Mouse (Mus musculus) gonadal fat pad, adult 2 months (tissue): ENCODE data around the gene Pop7. TPM values are rescaled to one million over a fixed set of nuclear protein-coding genes. Genes with fewer than 3 reads are reported as not detected.

ENCODE experiments used
- DNase-seq: peaks from one replicate; pipeline ENCODE4 v3.0.0-alpha.2; 2012; ENCODE audit warnings: low read depth
- polyA plus RNA-seq: library from polyadenylated mRNA; depleted of rRNA; stranded (reverse); fragments of >200 nt; gene quantifications from 2 replicates; pipeline ENCODE4 v1.2.3, GENCODE M21; 2012

The Pop7 gene
- polyA plus RNA-seq, 1 experiment = 48.9 TPM

DNA sequence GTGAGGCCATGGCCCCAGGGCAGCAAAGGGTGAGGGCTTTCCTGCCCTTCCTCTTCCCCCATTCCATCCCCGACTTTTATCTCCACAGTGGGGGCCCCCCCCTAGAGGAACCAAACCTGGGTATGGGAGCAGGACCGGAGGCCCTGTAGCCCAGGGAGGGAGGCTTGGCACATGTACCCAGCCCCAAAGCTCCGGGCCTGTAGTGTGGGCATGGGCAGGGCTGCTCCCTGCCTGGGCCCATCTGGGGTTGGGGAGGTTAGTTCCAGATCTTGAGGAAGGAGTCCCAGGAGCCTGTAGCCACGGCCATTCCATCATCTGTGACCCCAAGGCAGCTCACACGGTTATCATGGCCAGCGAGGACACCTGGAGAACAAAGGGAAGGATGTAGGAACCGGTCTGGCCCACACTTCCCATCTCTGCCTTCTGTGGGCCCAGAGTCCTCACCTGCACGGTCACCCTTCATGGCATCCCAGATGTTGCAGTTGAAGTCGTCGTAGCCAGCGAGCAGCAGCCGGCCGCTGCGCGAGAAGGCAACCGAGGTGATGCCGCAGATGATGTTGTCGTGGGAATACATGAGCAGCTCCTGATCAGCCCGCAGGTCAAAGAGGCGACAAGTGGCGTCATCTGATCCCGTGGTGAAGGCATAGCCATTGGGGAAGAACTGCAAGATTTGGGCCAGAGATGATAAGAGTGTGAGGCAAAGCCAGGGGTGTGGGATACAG is 26.1 kb upstream of the Pop7 start:
- DNase-seq = no peak

DNA sequence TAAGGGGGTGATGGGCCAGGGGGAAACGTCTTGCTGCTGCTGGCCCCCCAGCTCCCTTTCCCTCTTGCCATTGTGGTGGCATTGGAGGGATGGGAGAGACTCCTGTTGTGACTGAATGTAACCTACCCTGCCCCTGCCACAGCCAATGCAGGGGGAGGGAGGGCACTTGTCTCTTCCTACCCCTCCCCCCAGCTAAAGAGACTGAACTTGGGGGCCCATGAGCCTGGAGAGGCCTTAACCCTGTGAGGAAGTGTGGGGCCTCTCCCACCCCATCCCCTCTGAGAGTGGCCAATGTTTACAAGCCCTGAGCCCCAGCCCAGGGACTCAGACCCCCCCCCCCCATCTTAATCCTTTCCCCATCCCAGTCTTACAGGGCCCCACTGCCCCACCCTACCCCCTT is 25.1 kb upstream of the Pop7 start:
- no peak for DNase-seq

DNA sequence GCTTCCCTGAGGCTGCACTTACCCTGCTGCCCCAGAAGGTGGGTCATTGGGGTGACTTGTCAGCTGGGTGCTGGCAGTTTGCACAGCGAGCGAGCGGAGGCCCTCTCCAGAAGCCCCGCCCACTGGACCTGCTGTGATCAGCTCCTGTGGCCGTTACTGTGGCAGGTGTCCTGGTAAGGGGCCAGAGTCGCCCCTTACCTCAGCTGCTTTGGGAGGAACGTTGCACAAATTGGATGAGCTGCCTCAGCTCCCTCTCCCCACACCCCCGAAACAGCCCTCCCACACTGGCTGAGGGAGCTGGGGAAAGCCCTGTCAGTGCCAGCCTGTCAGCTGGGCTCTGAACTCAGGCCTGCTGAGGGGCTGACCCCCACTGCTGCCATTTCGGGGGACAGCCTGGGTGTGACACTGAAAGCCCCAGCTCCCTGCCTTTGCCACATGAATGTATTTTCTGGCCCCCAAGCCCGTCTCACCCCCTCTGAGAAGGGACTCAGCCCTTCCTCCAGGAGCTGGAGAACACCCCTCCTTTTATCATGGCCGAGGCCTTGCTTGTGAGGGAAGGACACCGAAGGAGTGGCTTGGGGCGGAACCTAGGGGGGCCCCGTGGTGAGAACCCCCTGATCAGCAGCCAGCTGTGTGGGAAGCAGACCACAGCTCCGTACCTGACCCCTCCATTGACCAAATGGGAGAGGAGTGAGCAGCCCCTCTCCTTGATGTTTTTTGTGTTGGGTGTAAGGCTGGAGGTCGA is 24.0 kb upstream of the Pop7 start:
- DNase-seq = no peak

DNA sequence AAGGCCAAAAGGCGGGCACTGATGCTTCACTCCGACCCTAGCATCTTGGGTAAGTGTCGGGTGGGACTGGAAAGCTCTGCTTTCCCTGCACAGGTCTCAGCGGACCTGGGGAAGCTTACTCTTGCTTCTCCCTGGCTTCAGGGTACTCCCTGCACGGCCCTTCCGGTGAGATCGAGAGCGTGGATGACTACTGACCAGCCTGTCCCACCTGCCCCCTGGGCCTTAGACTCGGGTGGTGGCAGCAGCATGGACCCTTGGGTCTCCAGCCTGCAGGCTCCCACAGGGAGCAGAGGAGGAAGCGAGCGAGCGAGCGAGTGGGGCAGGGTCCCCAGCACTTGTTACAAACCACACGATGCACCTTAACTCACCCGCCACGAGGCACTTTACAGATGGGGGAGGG is 23.2 kb upstream of the Pop7 start:
- DNase-seq = no peak

DNA sequence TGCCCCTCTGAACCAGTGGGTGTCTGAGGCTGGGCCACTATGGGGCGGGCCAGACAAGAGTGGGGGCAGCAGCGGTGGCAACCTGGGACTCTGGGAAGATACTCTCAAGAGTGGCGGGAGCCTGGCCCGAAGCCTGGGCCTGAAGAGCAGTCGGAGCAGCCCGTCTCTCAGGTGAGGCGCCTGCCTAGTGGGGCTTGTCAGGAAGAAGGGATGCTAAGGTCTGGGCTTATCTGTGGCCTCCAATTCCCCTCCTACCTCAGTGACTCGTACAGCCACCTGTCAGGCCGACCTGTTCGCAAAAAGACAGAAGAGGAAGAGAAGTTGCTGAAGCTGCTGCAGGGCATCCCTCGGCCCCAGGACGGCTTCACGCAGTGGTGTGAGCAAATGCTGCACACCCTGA is 22.4 kb upstream of the Pop7 start:
- DNase-seq = no peak

DNA sequence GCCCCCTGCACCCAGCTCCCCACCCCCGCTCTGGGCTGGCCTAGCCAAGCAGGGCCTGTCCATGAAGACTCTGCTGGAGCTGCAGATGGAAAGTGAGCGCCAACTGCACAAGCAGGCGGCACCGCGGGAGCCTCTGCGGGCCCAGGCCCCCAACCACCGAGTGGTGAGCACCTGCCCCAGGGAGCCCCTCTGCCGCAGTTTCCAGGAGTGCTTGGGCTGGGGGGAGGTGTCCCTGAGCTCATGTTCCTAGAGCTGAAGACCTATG is 21.9 kb upstream of the Pop7 start:
- DNase-seq = no peak

DNA sequence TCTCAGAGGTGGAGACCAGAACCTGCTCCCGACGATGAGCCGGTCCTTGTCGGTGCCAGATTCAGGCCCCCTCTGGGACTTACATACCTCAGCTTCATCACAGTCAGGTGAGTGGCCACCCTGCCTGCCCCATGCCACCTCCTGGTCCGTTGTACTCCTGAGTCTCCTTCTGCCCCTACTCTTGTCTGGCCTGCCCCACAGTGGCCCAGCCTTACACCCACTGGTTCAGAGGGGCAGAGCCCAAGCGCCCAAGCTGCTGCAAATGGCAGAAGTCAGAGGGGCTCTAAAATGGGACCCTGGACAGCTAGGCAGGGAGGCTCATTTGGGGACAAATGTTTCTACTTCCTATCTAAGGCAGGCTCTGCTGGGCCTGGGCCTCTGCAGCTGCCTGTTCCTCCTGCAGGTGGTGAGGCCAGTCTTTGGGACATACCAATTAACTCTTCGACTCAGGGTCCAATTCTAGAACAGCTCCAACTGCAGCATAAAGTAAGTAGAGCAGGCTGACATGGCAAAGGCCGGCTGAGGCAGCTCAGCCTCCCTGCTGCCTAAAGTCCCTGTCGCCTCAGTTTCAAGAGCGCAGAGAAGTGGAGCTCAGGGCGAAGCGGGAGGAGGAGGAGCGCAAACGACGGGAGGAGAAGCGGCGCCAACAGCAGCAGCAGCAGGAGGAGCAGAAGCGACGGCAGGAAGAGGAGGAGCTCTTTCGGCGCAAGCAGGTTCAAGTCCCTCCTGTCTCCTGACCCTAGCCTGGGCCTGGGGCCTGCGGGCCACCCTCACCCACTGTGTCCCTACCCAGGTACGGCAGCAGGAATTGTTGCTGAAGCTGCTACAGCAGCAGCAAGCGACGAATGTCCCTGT is 21.3 kb upstream of the Pop7 start:
- DNase-seq = no peak

DNA sequence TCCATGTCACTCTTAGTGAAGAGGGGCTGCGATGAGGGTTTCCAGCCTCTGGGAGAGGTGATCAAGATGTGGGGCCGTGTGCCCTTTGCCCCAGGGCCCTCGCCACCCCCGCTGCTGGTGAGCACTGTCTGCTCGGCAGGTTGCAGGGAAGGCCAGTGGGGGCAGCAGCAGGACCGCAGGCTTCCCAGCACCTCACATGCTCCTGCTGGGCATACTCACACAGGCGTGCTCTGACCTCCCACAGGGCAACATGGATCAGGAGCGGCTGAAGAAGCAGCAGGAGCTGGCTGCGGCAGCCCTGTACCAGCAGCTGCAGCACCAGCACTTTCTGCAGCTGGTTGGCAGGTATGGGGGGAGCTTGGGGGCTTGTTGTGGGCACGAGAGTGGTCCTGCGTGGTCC is 20.4 kb upstream of the Pop7 start:
- DNase-seq = no peak

DNA sequence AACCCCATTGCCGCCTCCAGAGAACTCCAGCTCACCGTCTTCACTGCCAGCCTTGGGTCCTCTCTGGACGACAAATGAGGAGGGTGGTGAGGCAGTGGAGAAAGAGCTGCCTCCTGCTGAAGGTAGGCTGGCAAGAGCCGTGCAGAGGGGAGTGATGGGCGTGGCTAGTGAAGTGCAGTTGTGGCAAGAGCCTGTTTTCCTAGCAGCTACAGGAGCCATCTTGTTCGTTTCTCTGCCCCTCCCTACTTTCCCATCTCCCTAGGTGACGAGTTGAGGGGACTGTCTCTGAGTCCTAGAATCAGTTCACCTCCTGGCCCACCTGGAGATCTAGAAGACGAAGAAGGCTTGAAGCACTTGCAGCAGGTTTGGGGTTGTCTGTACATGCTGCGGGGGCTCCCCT is 19.5 kb upstream of the Pop7 start:
- no peak for DNase-seq

DNA sequence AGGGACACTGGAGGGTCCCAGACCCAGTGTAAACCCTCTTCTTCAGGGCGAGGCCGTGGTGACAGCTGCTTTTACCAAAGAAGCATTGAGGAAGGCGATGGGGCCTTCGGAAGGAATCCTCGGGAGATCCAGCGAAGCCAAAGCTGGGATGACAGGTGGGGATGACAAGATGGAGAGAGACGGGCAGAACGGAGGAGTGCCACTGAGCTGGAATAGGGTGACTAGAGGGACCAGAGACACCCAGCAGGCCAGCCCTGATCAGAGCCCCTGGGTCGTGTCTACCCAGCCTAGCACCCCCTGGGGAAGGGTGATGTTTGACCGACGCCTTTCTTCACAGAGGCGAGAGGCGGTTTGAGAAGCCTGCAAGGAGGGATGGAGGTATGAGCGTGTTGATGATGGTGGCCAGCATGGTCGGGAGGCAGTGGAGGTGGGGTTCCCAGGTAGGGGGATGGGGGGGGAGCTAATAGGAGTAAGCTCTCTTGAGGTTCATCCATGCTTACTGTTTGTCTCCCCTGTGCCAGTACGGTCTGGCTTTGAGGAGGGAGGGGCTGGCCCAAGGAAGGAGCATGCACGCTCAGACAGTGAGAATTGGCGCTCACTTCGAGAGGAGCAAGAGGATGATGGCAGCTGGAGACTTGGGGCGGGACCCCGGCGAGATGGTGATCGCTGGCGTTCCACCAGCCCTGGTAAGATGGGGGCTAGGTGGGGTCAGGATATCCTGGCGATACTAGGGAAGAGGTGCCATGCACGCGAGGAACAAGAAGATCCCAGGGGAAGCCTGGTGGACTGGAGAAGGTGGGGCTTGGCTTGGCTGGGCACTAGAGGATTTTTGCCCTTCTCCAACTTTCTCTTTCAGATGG is 17.6 kb upstream of the Pop7 start:
- no peak for DNase-seq

DNA sequence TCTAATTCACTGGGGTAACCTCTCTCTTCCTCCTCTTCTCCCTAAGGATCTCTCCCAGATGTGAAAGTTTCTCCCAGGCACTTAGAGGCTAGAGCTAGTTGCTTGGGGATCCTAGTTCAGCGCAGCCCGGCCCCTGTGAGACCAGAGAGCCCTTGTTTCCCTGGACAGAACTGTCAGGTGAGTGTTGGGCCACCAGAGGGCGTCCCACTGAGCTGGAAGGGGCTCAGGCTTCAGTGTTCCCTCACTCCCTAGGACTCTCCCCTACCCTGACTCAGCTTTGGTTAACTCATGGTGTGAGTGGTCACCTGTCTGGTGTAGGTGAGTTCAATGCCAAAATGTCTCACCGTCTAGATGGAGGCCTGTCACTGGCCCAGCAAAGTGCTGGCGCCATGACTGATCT is 16.1 kb upstream of the Pop7 start, which contains the start of gene Gigyf1:
Gene Gigyf1 (plus strand): TSS at position 113 of the 400 bp plus-strand sequence.
- no peak for DNase-seq

DNA sequence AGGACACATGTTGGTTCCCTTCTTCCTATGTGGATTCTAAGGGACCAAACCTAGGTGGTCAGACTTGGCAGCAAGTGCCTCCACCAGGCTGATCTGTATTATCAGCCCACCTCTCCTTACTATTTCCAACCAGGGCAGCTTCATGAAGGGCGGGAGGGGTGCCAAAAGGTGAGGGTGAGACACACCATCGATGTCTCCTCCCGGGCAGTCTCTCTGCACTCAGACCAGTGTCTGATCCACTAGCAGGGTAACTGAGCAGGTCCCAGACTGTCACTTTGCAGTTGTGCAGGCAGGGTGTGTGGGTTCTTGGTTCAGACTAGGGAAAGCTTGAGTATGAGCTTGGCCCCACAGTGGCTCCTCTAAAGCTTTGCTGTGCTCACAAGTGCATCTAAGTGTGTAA is 12.5 kb upstream of the Pop7 start:
- DNase-seq = no peak

DNA sequence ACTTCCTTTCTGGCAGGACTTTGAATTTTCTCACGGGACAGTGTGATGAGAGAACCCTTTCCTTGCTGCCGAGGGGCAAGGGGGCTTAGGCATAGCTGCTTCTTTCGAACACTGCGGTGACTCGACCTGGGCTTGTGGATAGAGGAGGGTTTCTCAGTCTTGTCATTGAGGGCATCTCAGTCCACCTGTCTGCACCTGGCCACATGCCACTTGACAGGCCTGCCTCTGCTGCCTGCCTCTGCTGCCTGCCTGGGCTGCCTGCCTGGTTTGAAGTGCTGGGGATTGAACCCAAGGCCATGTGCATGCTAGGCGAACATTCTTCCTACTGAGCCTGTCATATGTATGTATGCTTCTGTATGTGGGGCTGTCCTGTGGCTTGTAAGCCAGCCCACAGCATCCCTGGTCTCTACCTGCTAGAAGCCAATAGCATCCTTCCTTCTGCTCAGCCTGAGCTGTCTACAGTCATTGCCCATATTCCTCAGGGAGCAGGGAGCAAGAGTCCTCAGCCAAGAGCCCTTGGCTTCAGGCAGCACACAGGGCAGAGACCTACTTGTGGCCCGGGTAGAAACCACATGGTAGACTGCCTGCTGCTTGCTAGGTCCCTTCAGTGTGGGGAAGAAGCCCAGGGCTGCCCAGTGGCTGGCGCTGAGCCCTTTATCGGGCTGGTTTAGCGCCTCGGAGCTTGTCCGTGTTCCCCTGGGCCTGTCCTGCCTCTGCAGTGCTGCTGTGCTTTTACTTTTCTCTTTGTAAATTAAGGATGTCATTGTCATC is 11.8 kb upstream of the Pop7 start:
- DNase-seq = no peak

DNA sequence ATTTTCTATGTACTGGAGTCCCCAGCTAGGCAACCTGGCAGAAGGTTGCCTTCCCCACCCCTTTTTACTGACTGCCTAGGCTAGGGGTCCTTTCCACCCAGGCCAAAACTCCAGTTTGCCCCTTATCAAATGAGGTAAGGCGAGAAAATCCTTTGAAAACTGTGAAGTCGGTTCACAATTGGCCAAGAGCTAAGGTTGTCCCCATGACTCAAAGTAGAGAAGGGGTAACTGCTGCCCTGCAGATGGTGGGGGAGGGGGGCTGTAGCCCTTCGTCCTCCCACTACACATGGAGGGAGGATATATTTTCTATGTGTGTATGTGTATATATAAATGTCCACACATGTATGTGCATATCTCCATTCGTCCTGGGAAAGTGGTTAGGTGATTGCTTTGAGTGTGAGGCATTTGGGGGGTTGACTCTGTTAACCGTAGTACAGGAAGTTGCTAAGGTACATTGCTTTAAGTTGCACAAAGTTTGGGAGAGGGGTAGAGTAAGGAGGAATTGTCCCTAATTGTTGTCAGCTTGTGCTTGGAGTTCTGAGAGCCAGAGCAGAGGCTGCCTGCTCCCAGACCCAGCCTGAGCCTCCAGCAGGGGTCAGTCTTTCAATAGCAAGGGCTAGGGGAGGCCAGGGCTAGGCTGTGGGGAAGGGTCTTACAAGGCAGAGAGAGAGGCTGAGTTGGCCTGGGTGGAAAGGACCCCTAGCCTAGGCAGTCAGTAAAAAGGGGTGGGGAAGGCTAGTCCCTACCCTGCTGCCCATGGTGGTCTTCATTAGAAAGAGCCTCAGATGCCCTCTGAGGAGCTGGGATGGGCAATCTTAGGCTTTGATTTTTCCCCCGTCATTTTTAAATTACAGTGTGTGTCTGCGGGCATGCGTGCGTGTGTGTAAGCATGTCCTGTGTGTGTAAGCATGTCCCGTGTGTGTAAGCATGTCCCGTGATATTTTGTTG is 10.8 kb upstream of the Pop7 start:
- DNase-seq = no peak

DNA sequence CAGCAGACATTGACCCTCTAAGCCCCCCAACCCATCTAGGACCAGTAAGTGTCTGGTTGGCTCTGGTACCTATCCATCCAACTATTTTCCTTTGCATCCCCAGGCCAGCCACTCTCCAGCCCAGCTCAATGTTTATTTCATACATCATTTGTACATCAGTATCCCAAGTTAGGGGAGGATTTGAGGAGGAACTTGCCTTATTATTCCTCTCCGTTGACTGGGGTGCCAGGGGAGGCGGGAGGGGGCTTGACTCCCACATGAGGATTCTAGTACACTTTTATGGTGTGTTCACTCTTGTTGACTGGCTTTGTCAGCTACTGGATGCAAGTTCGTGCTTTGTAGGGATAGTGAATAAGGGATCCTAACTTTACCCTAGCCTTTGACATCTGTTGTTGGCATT is 9.4 kb upstream of the Pop7 start:
- no peak for DNase-seq

DNA sequence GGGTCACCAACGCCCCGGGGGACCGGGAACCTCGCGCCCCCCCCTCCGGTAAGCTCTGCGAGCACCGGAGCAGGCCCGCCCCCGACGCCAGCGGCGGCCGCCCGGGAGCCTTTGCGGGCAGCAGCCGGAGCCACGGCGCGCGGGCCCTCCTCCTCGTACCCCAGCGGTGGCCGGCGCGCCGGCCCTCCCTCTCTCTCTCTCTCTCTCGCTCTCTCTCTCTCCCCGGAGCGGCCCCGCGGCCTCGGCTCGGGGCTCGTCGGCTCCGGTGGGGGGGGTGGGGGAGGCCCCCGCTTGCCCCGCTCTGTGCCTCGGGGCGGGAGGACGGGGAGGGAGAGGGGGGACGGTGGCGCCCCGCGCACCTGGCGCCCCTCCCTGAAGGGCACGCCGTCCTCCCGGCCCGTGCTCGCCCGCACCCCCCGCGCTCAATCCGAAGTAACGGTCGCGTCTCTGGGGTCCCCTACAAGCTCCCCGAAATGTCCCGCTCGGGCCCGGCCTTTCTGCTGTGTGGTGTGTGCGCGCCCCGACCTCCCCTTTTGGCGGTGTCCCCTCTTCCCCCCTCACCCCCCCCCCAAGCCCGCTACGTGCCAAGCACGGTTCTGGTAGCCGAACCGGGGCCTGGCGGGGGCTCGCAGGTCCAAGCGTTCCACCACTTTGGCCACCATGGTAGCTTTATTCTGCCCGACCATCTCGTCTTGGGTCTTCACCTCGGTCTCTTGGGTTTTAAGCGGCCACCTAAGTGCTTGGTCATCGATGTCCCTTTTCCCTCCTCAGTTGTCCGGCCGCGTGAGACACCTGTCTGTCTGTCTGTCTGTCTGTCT is 8.5 kb upstream of the Pop7 start:
- DNase-seq = no peak

DNA sequence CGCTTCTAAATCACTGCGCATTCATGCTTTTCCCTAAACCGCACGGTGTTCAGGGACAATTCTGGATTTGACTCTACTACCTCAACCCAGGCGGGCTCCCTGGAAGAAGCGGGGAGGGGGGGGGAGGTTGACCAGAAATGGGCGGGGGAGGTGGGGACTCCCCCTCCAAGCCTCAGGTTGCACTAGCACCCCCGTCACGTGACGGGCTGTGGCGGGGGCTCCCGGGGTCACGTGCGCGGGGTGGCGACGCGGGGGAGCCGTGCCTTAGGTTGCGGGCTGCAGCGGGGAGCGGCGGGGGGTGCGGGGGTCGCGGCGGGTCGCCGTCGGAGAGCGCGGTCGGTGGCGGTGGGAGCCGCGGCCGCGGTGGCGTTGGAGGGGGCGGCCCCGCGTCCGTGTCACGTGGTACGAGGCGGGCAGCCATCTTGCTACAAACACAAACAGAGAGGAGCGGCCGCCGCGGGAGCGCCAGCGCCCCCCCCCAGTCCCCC is 7.7 kb upstream of the Pop7 start:
- no peak for DNase-seq

DNA sequence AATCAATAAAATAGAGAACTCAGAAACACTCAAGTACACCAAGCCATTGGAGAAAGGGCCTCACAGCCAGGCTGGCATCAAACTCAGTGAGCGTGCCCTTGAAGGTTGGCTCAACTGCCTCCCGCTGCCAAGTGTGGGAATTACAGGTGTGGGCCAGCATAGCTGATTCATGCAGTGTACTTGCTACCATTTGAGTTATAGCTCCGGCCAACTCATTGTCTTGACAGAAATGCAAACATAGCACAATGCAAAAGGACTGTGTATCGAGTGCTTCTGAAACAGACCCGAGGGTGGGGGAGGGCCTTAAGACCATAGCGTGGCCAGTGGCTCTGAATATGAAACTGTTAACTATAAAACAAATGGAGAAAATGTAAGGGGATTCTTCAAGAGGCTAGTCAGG is 1.7 kb upstream of the Pop7 start:
- no peak for DNase-seq

DNA sequence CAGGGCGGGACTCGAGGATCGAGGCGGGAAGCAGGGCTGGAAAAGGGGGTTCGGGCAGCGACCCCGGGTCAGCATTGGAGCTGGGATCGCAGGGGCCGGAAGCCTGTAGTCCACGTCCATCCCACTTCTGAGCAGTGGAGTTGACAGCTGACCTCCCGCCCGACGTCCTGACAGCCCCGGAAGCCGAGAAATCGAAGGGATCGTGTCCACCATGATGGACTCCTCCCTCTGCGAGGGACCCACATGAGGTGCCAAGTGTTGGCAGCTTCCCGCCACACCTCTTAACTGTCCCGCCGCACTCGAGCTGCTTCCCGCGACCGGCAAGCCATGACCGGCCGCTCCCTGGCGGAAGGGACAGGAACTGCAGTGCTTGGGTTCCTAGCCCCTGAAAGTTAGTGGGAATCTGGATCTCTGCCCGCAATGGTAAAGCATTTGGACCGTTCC is 371 bp upstream of the Pop7 start:
- peak; percentile 34 for DNase-seq
